Mouse (Mus musculus): ENCODE results near the gene Rab31. TPM values are rescaled to one million over a fixed set of nuclear protein-coding genes. Genes with fewer than 3 reads are reported as not detected.

Rab31 gene
- polyA plus RNA-seq, 1 experiment from 2014 or later, result 59.8 TPM

DNA sequence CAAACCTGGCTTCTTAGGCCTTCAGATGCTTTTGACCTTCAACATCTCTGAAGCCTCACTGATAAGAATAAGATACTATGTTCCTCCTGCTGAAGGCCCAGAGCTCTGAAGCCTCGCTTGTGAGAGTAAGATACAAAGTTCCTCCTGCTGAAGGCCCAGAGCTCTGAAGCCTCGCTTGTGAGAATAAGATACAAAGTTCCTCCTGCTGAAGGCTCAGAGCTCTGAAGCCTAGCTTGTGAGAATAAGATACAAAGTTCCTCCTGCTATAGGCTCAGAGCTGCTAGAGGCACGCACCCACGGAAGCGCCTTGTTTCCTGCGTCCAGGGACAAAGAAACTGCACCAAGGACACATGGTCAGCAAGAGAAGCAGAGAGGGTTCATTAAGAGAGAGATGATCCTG, 115.8 kb downstream of the Rab31 start:
- H3K4me1 ChIP-seq, result no peaks in the 10 kb centered on the region
- 94% methylated on average over 6 of the region's 6 CpGs for WGBS
- no peak overlapping the region for H3K9ac ChIP-seq
- no peak overlapping the region for H3K4me2 ChIP-seq
- no peak overlapping the region for H3K27ac ChIP-seq
- H3K27me3 ChIP-seq, result no peaks in the 10 kb centered on the region
- H3K36me3 ChIP-seq, result peaks cover 15% of the 10 kb centered on the region
- no peak for ATAC-seq (ENCODE audit: insufficient number of reproducible peaks, insufficient read depth, low FRiP score, low TSS enrichment, low read depth)
- H3K4me3 ChIP-seq, result no peak overlapping the region
- H3K9me3 ChIP-seq, result no peaks in the 10 kb centered on the region

DNA sequence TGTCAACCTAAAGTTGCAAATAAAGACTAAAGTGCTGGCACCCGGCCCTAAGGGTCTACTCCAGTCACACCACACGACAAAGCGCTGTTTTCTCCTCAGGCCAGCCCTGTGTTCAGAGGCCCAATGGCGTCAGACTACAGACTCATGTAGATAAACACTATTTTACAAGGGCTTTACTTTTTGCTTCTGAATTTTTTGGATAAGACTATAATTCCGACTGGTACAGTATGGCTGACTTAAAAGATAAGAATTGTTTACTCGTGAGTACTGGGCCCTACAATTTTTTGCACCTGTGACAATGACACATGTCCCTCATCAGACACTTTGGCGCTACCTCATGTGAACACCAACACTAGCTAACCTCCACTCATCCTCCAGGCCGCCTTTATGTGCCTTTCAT, 116.5 kb downstream of the Rab31 start:
- H3K27me3 ChIP-seq, result no peaks in the 10 kb centered on the region
- no peak overlapping the region for H3K27ac ChIP-seq
- H3K9ac ChIP-seq, result no peak overlapping the region
- H3K4me1 ChIP-seq, result no peaks in the 10 kb centered on the region
- ATAC-seq (ENCODE audit: insufficient number of reproducible peaks, insufficient read depth, low FRiP score, low TSS enrichment, low read depth), result no peak
- H3K4me2 ChIP-seq, result no peak overlapping the region
- 86% methylated on average over 8 of the region's 8 CpGs for WGBS
- peaks cover 17% of the 10 kb centered on the region for H3K36me3 ChIP-seq
- no peaks in the 10 kb centered on the region for H3K9me3 ChIP-seq
- H3K4me3 ChIP-seq, result no peak overlapping the region

DNA sequence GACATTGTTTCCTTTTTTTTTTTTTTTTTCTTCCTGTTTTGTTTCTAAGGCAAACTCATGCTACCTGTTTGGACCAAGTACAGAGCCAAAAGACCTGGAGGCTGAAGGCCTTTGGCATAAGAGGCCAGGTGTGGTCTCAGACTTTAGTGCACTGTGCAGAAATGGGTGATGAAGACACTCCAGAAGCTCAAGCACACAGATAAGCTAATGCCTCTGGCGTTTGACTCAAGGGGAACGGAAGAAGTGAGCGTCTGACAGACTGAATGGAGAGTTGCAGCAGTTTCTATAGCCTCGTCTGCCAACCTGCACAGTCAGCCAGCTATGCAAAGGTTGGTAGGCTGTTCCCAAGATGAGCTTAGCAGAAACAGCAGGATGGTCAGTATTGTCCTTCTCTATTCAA, 116.9 kb downstream of the Rab31 start:
- H3K4me2 ChIP-seq, result no peak overlapping the region
- no peaks in the 10 kb centered on the region for H3K9me3 ChIP-seq
- no peak overlapping the region for H3K4me3 ChIP-seq
- H3K27ac ChIP-seq, result no peak overlapping the region
- H3K9ac ChIP-seq, result no peak overlapping the region
- 80% methylated on average over 4 of the region's 4 CpGs for WGBS
- no peaks in the 10 kb centered on the region for H3K27me3 ChIP-seq
- no peak for ATAC-seq (ENCODE audit: insufficient number of reproducible peaks, insufficient read depth, low FRiP score, low TSS enrichment, low read depth)
- no peaks in the 10 kb centered on the region for H3K4me1 ChIP-seq
- H3K36me3 ChIP-seq, result peaks cover 17% of the 10 kb centered on the region

DNA sequence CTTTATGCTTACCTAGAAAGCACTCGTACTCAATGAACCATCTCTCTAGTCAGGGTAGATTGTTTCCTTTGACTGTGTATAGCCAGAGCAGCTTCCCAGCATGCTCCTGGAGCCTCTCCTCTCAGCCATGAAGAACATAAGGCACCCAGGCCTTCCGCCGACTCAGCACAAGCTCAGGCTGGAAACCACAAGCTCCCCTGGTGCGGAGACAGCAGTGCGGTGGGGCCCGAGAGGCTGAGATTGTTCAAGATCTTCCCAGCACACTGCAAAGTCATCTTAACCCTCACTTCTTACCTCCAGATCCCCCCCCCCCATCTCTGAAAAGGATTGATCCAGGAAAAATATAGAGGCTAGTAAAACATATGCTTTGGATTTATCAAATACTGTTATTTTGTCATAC, 122.0 kb downstream of the Rab31 start:
- no peaks in the 10 kb centered on the region for H3K4me1 ChIP-seq
- no peaks in the 10 kb centered on the region for H3K27me3 ChIP-seq
- H3K27ac ChIP-seq, result no peak overlapping the region
- ATAC-seq (ENCODE audit: insufficient number of reproducible peaks, insufficient read depth, low FRiP score, low TSS enrichment, low read depth), result no peak
- peaks cover 17% of the 10 kb centered on the region for H3K36me3 ChIP-seq
- H3K4me3 ChIP-seq, result no peak overlapping the region
- H3K9me3 ChIP-seq, result no peaks in the 10 kb centered on the region
- no peak overlapping the region for H3K9ac ChIP-seq
- 78% methylated on average over 6 of the region's 6 CpGs for WGBS
- H3K4me2 ChIP-seq, result no peak overlapping the region

DNA sequence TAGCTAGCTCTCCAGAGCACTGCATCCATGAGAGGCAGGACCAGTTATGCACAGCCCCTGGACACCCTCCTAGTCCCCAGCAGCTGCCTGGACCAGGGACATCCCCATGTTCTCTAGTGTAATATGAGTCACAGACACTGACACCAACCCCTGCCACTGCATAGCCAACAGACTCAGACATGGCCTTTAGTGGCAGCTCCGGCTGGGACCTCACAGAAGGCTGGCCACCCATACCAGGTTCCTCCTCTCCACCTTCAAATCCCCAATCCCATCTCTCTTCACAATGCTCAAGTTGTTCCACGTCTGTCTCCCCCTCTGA, 123.4 kb downstream of the Rab31 start:
- Histone ChIP-seq H3K36me3 (peaks cover 17% of the 10 kb centered on the region), H3K27ac (no peak overlapping the region), H3K27me3 (no peaks in the 10 kb centered on the region), H3K4me2 (no peak overlapping the region), H3K4me3 (no peak overlapping the region), H3K9ac (no peak overlapping the region), H3K9me3 (no peaks in the 10 kb centered on the region), H3K4me1 (no peaks in the 10 kb centered on the region)
- 76% methylated on average over 2 of the region's 2 CpGs for WGBS
- 0 out of 2 replicates have a peak, but pooled peaks have one; percentile 32 for ATAC-seq (ENCODE audit: insufficient number of reproducible peaks, insufficient read depth, low FRiP score, low TSS enrichment, low read depth)

DNA sequence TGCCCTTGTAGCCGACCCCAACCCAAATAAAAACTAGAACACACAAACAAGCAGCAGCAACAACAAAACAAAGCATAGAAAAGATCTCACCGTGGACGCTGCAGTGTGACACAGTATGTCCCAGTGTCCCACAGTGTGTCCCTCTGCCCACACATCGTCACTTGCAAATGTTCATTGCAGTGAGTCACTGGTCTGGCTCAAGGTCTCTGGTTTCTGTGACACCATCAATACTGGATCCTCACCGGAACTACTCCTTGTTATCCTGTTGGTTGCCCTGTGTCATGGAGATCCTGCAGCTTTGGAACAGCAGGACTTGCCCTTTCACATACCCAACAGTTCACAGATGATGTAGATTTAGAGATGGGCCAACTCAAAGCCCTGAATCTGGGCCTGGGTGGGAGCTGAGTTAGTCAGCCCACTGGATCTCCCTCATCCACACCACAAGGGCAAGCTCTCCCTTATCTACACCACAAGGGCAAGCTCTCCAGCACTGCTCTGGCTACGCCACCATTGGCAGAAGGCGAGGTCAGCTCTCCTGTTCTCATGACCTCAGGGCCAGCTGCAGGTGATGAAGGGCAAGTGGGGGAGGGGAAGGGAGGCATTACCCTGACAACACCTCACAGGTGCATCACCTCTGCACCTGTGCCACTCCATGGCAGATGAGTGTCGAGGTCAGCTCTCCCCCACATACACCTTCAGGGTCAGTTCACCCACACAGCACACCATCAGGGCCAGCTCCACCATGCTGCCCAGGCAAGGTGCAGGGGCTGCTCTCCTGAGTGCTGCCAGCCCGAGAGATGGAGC, 124.0 kb downstream of the Rab31 start:
- no peak for ATAC-seq (ENCODE audit: insufficient number of reproducible peaks, insufficient read depth, low FRiP score, low TSS enrichment, low read depth)
- H3K4me3 ChIP-seq, result no peak overlapping the region
- 85% methylated on average over 9 of the region's 9 CpGs for WGBS
- H3K27me3 ChIP-seq, result no peaks in the 10 kb centered on the region
- H3K9ac ChIP-seq, result no peak overlapping the region
- no peaks in the 10 kb centered on the region for H3K9me3 ChIP-seq
- peaks cover 17% of the 10 kb centered on the region for H3K36me3 ChIP-seq
- no peak overlapping the region for H3K4me2 ChIP-seq
- peaks cover 2% of the 10 kb centered on the region for H3K4me1 ChIP-seq
- no peak overlapping the region for H3K27ac ChIP-seq

DNA sequence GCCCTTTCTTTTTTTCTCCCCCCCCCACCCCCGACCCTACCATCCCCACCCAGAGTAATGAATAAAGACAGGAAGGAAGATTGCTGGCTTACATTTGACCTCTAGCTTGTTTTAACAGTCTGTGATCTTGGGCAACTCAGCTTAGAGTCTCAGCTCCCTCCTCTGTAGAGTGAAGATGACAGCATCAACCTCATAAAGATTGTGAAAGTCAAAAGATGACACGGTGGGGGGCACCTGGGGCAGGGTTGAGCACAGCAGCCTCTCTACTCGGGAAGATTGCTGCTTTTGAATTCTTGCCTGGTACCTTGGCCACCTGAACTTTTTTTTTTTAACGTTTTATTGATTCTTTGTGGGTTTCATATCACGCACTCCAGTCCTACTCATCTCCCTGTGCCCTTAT, 124.6 kb downstream of the Rab31 start:
- peaks cover 13% of the 10 kb centered on the region for H3K36me3 ChIP-seq
- H3K27ac ChIP-seq, result no peak overlapping the region
- no peak overlapping the region for H3K9ac ChIP-seq
- no peak overlapping the region for H3K4me2 ChIP-seq
- H3K4me1 ChIP-seq, result peaks cover 8% of the 10 kb centered on the region
- ATAC-seq (ENCODE audit: insufficient number of reproducible peaks, insufficient read depth, low FRiP score, low TSS enrichment, low read depth), result no peak
- no peak overlapping the region for H3K4me3 ChIP-seq
- 57% methylated on average over 5 of the region's 5 CpGs for WGBS
- no peaks in the 10 kb centered on the region for H3K27me3 ChIP-seq
- no peaks in the 10 kb centered on the region for H3K9me3 ChIP-seq

DNA sequence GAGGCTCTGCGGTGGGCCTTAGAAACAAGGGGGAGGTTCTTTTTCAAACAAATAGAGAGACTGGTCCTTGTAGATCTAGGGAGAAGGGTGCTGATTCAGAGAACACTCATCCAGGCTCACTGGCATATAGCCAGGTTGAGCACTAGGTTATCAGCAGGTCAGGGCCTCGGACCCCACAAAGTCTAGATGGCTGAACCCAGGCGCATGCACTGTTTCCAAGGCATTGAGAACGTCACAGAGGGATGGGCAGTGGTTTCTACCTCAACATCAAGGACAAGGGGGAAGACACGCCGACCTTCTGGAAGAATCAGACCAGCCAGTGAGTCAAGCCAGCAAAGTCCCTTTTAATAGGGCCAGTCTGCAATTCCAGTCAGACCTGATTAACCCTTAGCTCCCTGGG, 125.3 kb downstream of the Rab31 start:
- Histone ChIP-seq H3K36me3 (peaks cover 6% of the 10 kb centered on the region), H3K4me1 (peaks cover 15% of the 10 kb centered on the region), H3K9ac (no peak overlapping the region), H3K27me3 (no peaks in the 10 kb centered on the region), H3K9me3 (no peaks in the 10 kb centered on the region), H3K4me2 (no peak overlapping the region), H3K27ac (no peak overlapping the region), H3K4me3 (no peak overlapping the region)
- WGBS, result 70% methylated on average over 6 of the region's 6 CpGs
- no peak for ATAC-seq (ENCODE audit: insufficient number of reproducible peaks, insufficient read depth, low FRiP score, low TSS enrichment, low read depth)

DNA sequence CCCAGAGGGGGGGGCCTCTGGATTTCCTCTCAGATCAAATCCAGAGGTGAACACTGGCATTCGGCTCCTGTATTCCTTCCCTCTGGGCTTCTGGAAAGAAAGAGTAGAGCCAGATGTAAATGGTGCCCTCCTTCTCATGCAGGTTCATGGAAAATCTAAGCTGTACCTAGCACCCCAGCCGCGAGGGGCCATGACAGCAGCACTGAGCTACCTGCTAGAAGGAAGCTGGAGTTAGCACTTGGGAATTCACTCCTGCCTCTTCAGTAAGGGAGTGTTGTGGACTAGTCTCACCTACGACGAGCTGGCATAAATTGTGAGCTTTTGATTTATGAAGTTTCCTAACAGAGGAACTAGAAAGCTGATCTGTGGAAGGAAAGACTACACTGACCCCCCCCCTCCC, 129.0 kb downstream of the Rab31 start:
- Histone ChIP-seq H3K4me2 (peak overlapping the region; percentile 43), H3K27ac (peak overlapping the region; percentile 64), H3K27me3 (no peaks in the 10 kb centered on the region), H3K4me3 (no peak overlapping the region), H3K9ac (no peak overlapping the region), H3K36me3 (no peaks in the 10 kb centered on the region), H3K9me3 (no peaks in the 10 kb centered on the region), H3K4me1 (peaks cover 20% of the 10 kb centered on the region)
- whole genome bisulfite sequencing, result 65% methylated on average over 5 of the region's 5 CpGs
- ATAC-seq (ENCODE audit: insufficient number of reproducible peaks, insufficient read depth, low FRiP score, low TSS enrichment, low read depth), result no peak

DNA sequence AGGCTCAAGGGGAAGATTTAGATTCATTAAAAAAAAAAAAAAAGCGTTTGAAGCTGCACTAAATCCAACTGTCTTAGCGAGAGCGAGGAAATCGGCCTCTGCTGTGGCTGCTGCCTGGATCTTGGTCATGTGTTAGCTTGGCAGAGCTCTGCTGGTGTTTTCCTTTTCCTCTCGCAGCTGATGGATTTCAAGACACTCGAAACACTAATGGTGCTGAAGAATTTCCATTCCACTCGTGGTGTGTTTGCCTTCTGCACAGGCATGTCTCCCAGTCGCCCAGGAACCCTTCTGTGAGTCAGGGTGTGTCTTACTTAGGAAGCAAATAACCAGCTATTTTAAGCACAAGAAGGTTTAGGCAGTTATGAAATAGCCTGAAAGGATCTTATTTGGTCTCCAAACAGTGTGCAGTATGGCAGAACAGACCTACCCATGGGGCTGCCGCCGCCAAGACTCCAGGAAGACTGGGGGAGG, 129.5 kb downstream of the Rab31 start:
- H3K27ac ChIP-seq, result peak overlapping the region; percentile 64
- WGBS, result 13% methylated on average over 10 of the region's 10 CpGs
- no peak for ATAC-seq (ENCODE audit: insufficient number of reproducible peaks, insufficient read depth, low FRiP score, low TSS enrichment, low read depth)

DNA sequence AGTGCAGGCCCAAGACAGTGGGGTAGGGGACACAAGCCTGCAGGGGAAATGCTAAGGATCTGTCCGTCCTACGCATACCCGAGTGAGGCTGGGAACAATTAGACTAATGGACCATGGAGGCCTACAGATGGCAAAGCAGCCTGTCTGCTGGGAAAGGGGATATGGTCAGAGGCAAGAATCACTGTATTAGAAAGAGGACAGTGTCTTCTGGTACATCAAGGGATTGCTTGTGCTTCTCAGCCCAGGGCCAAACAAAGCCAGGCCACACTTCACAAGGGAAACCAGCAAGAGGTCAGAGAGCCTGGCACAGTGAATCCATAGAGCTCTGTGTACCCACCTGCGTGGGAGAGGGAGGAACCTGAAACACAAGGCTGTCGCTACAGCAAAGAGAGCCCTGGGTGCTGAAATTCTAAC, 130.0 kb downstream of the Rab31 start:
- no peaks in the 10 kb centered on the region for H3K36me3 ChIP-seq
- 10% methylated on average over 5 of the region's 5 CpGs for WGBS
- peak overlapping the region; percentile 64; the same call in 1 of the 2 replicates for H3K27ac ChIP-seq
- peak overlapping the region; percentile 43 for H3K4me2 ChIP-seq
- H3K4me1 ChIP-seq, result peaks cover 20% of the 10 kb centered on the region
- H3K27me3 ChIP-seq, result no peaks in the 10 kb centered on the region
- no peak overlapping the region for H3K9ac ChIP-seq
- H3K4me3 ChIP-seq, result no peak overlapping the region
- ATAC-seq (ENCODE audit: insufficient number of reproducible peaks, insufficient read depth, low FRiP score, low TSS enrichment, low read depth), result no peak
- H3K9me3 ChIP-seq, result no peaks in the 10 kb centered on the region

More for the DNA sequence above, 129.5 kb downstream of the Rab31 start:
- H3K27me3 ChIP-seq, result no peaks in the 10 kb centered on the region
- H3K4me3 ChIP-seq, result no peak overlapping the region
- no peaks in the 10 kb centered on the region for H3K9me3 ChIP-seq
- no peaks in the 10 kb centered on the region for H3K36me3 ChIP-seq
- H3K4me2 ChIP-seq, result peak overlapping the region; percentile 43
- peaks cover 20% of the 10 kb centered on the region for H3K4me1 ChIP-seq
- H3K9ac ChIP-seq, result no peak overlapping the region

DNA sequence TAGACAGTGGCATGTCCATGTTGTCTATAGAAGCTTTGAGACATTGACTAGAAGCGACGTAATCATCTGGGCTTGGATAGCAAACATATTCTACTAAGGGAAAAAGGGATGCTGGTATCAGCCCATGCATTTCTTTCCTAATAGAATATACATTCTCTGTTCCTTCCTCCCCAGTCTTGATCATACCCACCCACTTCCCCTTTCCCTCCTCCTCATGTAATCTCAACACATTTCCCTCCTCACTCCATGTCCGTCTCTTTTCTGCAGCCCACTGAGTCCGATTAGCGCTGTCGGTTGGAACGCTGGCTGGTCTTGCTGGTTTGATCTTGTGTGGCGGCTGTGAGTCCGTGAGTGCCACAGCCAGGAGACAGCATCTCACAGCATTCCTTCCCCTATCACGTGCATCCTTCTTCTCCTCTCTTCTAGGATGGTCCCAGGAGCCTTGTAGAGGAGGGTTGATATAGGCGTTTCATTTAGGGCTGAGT, 130.8 kb downstream of the Rab31 start, which contains the start of gene Txndc2:
TSS of gene Txndc2 (minus strand) at position 435 of the 485 bp plus-strand sequence.
- Histone ChIP-seq H3K27ac (peak within 1 kb of the TSS; percentile 64), H3K4me2 (peak within 1 kb of the TSS; percentile 43)
- no peak for ATAC-seq (ENCODE audit: insufficient number of reproducible peaks, insufficient read depth, low FRiP score, low TSS enrichment, low read depth)

More for the DNA sequence above, 130.8 kb downstream of the Rab31 start, which contains the start of gene Txndc2:
- 78% methylated on average over 11 of the region's 11 CpGs for WGBS
- peaks cover 20% of the 10 kb centered on the region for H3K4me1 ChIP-seq
- H3K9me3 ChIP-seq, result no peaks in the 10 kb centered on the region
- no peaks in the 10 kb centered on the region for H3K36me3 ChIP-seq
- no peaks in the 10 kb centered on the region for H3K27me3 ChIP-seq
- no peak within 1 kb of the TSS for H3K9ac ChIP-seq
- H3K4me3 ChIP-seq, result no peak within 1 kb of the TSS
